Mouse (Mus musculus): ENCODE results near the gene Jmjd7. TPM values are rescaled to one million over a fixed set of nuclear protein-coding genes. Genes with fewer than 3 reads are reported as not detected.

Jmjd7 gene
- 5.9 and 13.4 TPM in 2 replicates for polyA plus RNA-seq (2012; rRNA removed)

- TF ChIP-seq POLR2A (IDR thresholded peaks at IDR 0.05; ENCODE audit: low read depth, low read length): peak; percentile 59
- no peak for TF ChIP-seq CTCF (IDR thresholded peaks at IDR 0.05; ENCODE audit: extremely low read depth, insufficient read depth, insufficient read length, insufficient replicate concordance)
- peak within 1 kb of the TSS; percentile 90 for H3K27ac ChIP-seq (ENCODE audit: insufficient read depth, low read length)
These were observed at the start of gene Jmjd7, which contains the start of gene Gm28042 for GRCm38 (mm10) chr2:120026984-120027949. Jmjd7 (plus strand) TSS chr2:120027483. Gm28042 (plus strand) TSS chr2:120027493.

GRCm38 (mm10) chr2:119980343-119980986 is 46.8 kb upstream of the Jmjd7 start:
- Histone ChIP-seq H3K36me3 (ENCODE audit: control insufficient read depth, insufficient read depth, low read length) (no peaks in the 10 kb centered on the region), H3K4me3 (ENCODE audit: extremely low read depth, insufficient read depth, insufficient read length) (no peak overlapping the region), H3K4me1 (ENCODE audit: control insufficient read depth, insufficient read depth, insufficient read length) (no peaks in the 10 kb centered on the region), H3K27me3 (ENCODE audit: control insufficient read depth, insufficient read depth, low read length) (no peaks in the 10 kb centered on the region), H3K27ac (ENCODE audit: insufficient read depth, low read length) (no peak overlapping the region)
- WGBS: 93% methylated on average over 7 of the region's 7 CpGs
- TF ChIP-seq CTCF (IDR thresholded peaks at IDR 0.05; ENCODE audit: extremely low read depth, insufficient read depth, insufficient read length, insufficient replicate concordance): no peak
- no peak for TF ChIP-seq POLR2A (IDR thresholded peaks at IDR 0.05; ENCODE audit: low read depth, low read length)
- DNase-seq (ENCODE audit: low read depth in 1 of 2, low spot score in 2 of 2): no peak

More at GRCm38 (mm10) chr2:120026984-120027949, at the start of gene Jmjd7, which contains the start of gene Gm28042:
- Histone ChIP-seq H3K27me3 (ENCODE audit: control insufficient read depth, insufficient read depth, low read length) (no peaks in the 10 kb centered on the region), H3K36me3 (ENCODE audit: control insufficient read depth, insufficient read depth, low read length) (peaks cover 4% of the 10 kb centered on the region), H3K4me1 (ENCODE audit: control insufficient read depth, insufficient read depth, insufficient read length) (peaks cover 10% of the 10 kb centered on the region), H3K4me3 (ENCODE audit: extremely low read depth, insufficient read depth, insufficient read length) (peak within 1 kb of the TSS; percentile 91)
- 6% methylated on average over 50 of the region's 50 CpGs for WGBS
- peak; percentile 76 to 92 for DNase-seq (ENCODE audit: low read depth in 1 of 2, low spot score in 2 of 2)

GRCm38 (mm10) chr2:119981631-119982030 is 45.7 kb upstream of the Jmjd7 start:
- no peak for TF ChIP-seq POLR2A (IDR thresholded peaks at IDR 0.05; ENCODE audit: low read depth, low read length)
- TF ChIP-seq CTCF (IDR thresholded peaks at IDR 0.05; ENCODE audit: extremely low read depth, insufficient read depth, insufficient read length, insufficient replicate concordance): no peak
- Histone ChIP-seq H3K27me3 (ENCODE audit: control insufficient read depth, insufficient read depth, low read length) (no peaks in the 10 kb centered on the region), H3K27ac (ENCODE audit: insufficient read depth, low read length) (no peak overlapping the region), H3K36me3 (ENCODE audit: control insufficient read depth, insufficient read depth, low read length) (no peaks in the 10 kb centered on the region), H3K4me1 (ENCODE audit: control insufficient read depth, insufficient read depth, insufficient read length) (no peaks in the 10 kb centered on the region), H3K4me3 (ENCODE audit: extremely low read depth, insufficient read depth, insufficient read length) (no peak overlapping the region)
- 88% methylated on average over 2 of the region's 2 CpGs for WGBS
- DNase-seq (ENCODE audit: low read depth in 1 of 2, low spot score in 2 of 2): no peak

DNA sequence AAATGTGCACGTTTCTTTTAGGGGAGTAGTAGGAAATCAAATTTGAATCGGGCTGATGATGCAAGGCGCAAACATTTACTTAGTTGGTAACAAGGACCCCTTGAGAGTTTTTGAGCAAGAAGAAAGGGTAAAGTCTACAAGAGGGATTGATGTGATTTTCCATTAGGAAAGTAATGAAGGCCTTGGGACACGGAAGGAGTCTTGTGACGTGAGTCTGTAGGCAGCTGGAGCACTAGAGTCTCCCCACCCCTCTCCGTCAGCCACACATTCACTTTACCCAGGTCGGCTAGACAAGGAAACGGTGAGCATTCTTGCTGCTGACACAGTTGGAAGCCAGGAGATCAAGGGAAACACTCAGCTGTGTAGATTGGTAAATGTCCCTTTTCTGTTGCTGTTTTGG is 41.4 kb upstream of the Jmjd7 start:
- no peak overlapping the region for H3K27ac ChIP-seq (ENCODE audit: insufficient read depth, low read length)
- DNase-seq (ENCODE audit: low read depth in 1 of 2, low spot score in 2 of 2): no peak
- H3K4me1 ChIP-seq (ENCODE audit: control insufficient read depth, insufficient read depth, insufficient read length): no peaks in the 10 kb centered on the region
- H3K27me3 ChIP-seq (ENCODE audit: control insufficient read depth, insufficient read depth, low read length): no peaks in the 10 kb centered on the region
- 92% methylated on average over 8 of the region's 8 CpGs for WGBS
- TF ChIP-seq CTCF (IDR thresholded peaks at IDR 0.05; ENCODE audit: extremely low read depth, insufficient read depth, insufficient read length, insufficient replicate concordance) (no peak), POLR2A (IDR thresholded peaks at IDR 0.05; ENCODE audit: low read depth, low read length) (no peak)
- no peak overlapping the region for H3K4me3 ChIP-seq (ENCODE audit: extremely low read depth, insufficient read depth, insufficient read length)
- H3K36me3 ChIP-seq (ENCODE audit: control insufficient read depth, insufficient read depth, low read length): no peaks in the 10 kb centered on the region

DNA sequence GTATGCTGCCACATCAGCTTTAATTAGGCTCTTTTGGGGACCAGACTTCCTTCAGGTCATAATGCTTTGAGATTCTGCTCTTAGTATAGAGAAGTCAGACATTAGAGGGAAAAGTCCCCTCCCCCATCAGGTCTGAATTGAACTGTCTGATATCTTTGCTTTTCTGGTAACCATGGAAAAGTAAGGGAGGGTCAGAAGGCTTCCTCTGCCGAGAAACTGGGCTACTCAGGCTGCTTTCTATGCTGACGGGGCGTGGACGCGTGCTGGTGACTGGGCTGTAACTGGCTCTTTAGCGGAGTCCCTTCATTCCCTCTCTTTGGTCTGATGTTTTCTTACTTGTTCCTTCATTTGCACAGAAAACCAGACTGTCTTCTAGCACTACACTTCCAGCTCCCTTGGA is 40.9 kb upstream of the Jmjd7 start:
- no peak overlapping the region for H3K27ac ChIP-seq (ENCODE audit: insufficient read depth, low read length)

GRCm38 (mm10) chr2:119987441-119987840 is 39.8 kb upstream of the Jmjd7 start:
- Histone ChIP-seq H3K27me3 (ENCODE audit: control insufficient read depth, insufficient read depth, low read length) (no peaks in the 10 kb centered on the region), H3K4me3 (ENCODE audit: extremely low read depth, insufficient read depth, insufficient read length) (no peak overlapping the region), H3K36me3 (ENCODE audit: control insufficient read depth, insufficient read depth, low read length) (no peaks in the 10 kb centered on the region), H3K4me1 (ENCODE audit: control insufficient read depth, insufficient read depth, insufficient read length) (no peaks in the 10 kb centered on the region), H3K27ac (ENCODE audit: insufficient read depth, low read length) (no peak overlapping the region)
- WGBS: 97% methylated on average over 2 of the region's 2 CpGs
- DNase-seq (ENCODE audit: low read depth in 1 of 2, low spot score in 2 of 2): no peak
- TF ChIP-seq CTCF (IDR thresholded peaks at IDR 0.05; ENCODE audit: extremely low read depth, insufficient read depth, insufficient read length, insufficient replicate concordance): no peak

More for the DNA sequence above, 40.9 kb upstream of the Jmjd7 start:
- Histone ChIP-seq H3K4me1 (ENCODE audit: control insufficient read depth, insufficient read depth, insufficient read length) (no peaks in the 10 kb centered on the region), H3K4me3 (ENCODE audit: extremely low read depth, insufficient read depth, insufficient read length) (no peak overlapping the region), H3K27me3 (ENCODE audit: control insufficient read depth, insufficient read depth, low read length) (no peaks in the 10 kb centered on the region), H3K36me3 (ENCODE audit: control insufficient read depth, insufficient read depth, low read length) (no peaks in the 10 kb centered on the region)
- TF ChIP-seq POLR2A (IDR thresholded peaks at IDR 0.05; ENCODE audit: low read depth, low read length): no peak
- TF ChIP-seq CTCF (IDR thresholded peaks at IDR 0.05; ENCODE audit: extremely low read depth, insufficient read depth, insufficient read length, insufficient replicate concordance): no peak
- 84% methylated on average over 6 of the region's 6 CpGs for WGBS
- no peak for DNase-seq (ENCODE audit: low read depth in 1 of 2, low spot score in 2 of 2)

Measured in spleen, adult 2 months (tissue).